Mouse (Mus musculus): Measurements from ENCODE around the gene Cacna2d1. TPM values are rescaled to one million over a fixed set of nuclear protein-coding genes. Genes with fewer than 3 reads are reported as not detected.
A peak's percentile ranks its signal among the peaks of the same experiment; 100 is the strongest.

Cacna2d1 gene
- polyA plus RNA-seq, 1 experiment from 2014 or later: 20.8 TPM

DNA sequence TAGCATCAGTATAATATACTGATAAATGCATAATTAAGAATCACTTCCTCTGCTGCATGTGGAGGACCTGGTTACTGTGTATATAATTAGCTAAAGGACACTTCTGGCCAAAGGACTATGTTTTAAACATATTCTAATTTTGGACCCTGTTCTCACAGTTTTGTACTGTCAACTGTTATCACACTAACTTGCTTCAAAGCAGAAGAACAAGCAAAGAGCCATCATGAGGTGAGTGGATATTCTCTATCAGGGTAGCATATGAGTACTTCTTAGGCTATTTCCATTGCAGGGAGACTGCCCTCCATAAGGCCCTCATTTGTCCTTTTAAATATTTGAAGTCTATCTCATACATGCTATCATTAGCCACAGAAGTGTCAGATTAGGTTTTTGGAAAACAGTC, 480.2 kb downstream of the Cacna2d1 start:
- no peaks in the 10 kb centered on the region for H3K36me3 ChIP-seq (ENCODE audit: control insufficient read depth, insufficient read depth, low read length)
- ATAC-seq (ENCODE audit: low FRiP score) (no peak), DNase-seq (ENCODE audit: low spot score, missing footprints) (no peak)
- H3K4me2 ChIP-seq: no peak overlapping the region
- no peak overlapping the region for H3K27ac ChIP-seq (ENCODE audit: low read depth, low read length)
- H3K4me3 ChIP-seq (ENCODE audit: low read depth, low read length): no peak overlapping the region
- no peaks in the 10 kb centered on the region for H3K4me1 ChIP-seq (ENCODE audit: control insufficient read depth, insufficient read depth, low read length)
- H3K27me3 ChIP-seq (ENCODE audit: control insufficient read depth, insufficient read depth, low read length): no peaks in the 10 kb centered on the region
- H3K9me3 ChIP-seq (ENCODE audit: control insufficient read depth, low read length): no peaks in the 10 kb centered on the region
- no peak overlapping the region for H3K9ac ChIP-seq (ENCODE audit: low read length)

DNA sequence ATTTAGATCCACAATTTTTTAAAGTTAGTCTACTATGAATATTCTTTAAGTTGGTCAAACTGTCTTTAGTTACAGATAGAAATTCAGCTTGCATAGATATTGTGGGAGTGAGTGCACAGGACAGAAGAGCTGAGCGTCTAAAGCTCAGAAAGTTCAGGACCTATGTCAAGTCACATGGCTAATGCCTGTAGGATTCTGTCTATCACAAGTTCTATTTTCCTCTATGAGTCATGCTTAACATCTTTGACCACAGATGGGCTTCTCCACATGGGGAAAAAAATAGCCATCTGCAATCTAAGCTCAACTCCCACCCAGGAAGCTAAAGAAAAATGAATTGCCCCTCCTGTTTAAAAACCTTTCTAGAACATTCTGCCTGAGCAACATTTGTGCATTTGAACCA, 483.5 kb downstream of the Cacna2d1 start:
- Histone ChIP-seq H3K36me3 (ENCODE audit: control insufficient read depth, insufficient read depth, low read length) (no peaks in the 10 kb centered on the region), H3K9ac (ENCODE audit: low read length) (no peak overlapping the region), H3K27me3 (ENCODE audit: control insufficient read depth, insufficient read depth, low read length) (no peaks in the 10 kb centered on the region), H3K4me1 (ENCODE audit: control insufficient read depth, insufficient read depth, low read length) (no peaks in the 10 kb centered on the region), H3K27ac (ENCODE audit: low read depth, low read length) (no peak overlapping the region), H3K9me3 (ENCODE audit: control insufficient read depth, low read length) (no peaks in the 10 kb centered on the region), H3K4me2 (no peak overlapping the region), H3K4me3 (ENCODE audit: low read depth, low read length) (no peak overlapping the region)
- DNase-seq (ENCODE audit: low spot score, missing footprints) (no peak), ATAC-seq (ENCODE audit: low FRiP score) (no peak)
- 90% methylated on average over 1 of the region's 1 CpGs for WGBS

GRCm38 (mm10) chr5:16418504-16418903, 484.0 kb downstream of the Cacna2d1 start:
- H3K4me2 ChIP-seq: no peak overlapping the region
- DNase-seq (ENCODE audit: low spot score, missing footprints) (peak; percentile 56), ATAC-seq (ENCODE audit: low FRiP score) (no peak)
- no peak overlapping the region for H3K4me3 ChIP-seq (ENCODE audit: low read depth, low read length)
- H3K9me3 ChIP-seq (ENCODE audit: control insufficient read depth, low read length): no peaks in the 10 kb centered on the region
- no peak overlapping the region for H3K27ac ChIP-seq (ENCODE audit: low read depth, low read length)
- H3K9ac ChIP-seq (ENCODE audit: low read length): no peak overlapping the region
- no peaks in the 10 kb centered on the region for H3K36me3 ChIP-seq (ENCODE audit: control insufficient read depth, insufficient read depth, low read length)
- no peaks in the 10 kb centered on the region for H3K27me3 ChIP-seq (ENCODE audit: control insufficient read depth, insufficient read depth, low read length)
- H3K4me1 ChIP-seq (ENCODE audit: control insufficient read depth, insufficient read depth, low read length): no peaks in the 10 kb centered on the region
- WGBS: 82% methylated on average over 3 of the region's 3 CpGs

Other genes with a start within 250 kb of the Cacna2d1 start
- gene Speer4c, start 220.4 kb upstream of the Cacna2d1 start, polyA plus RNA-seq (2014; fragmentation: Nextera tagmentation; extraction: Ambion mirVana): not detected in 2 replicates

Measured in midbrain, embryonic 11.5 days (tissue).